Mouse (Mus musculus) ES-E14 (cell line): ENCODE data around the gene Tma7. TPM values are rescaled to one million over a fixed set of nuclear protein-coding genes. Genes with fewer than 3 reads are reported as not detected.

Experiments
- DNase-seq: peaks from one replicate; pipeline ENCODE4 v3.0.0-alpha.2; 2013; ENCODE audit warnings: low read depth, low spot score
- H3K27ac ChIP-seq: 2 replicates; pipeline ENCODE4 v1.5.1; 2012; ENCODE audit warnings: low read depth, mild to moderate bottlenecking, low read length, moderate library complexity, mixed read lengths; ENCODE audit not compliant: poor library complexity, insufficient read depth, severe bottlenecking
- H3K36me3 ChIP-seq: 2 replicates; pipeline ENCODE4 v1.6.1; 2012; ENCODE audit warnings: mild to moderate bottlenecking, low read length, moderate library complexity, mixed read lengths; ENCODE audit not compliant: control insufficient read depth, poor library complexity, insufficient read depth, severe bottlenecking
- H3K4me1 ChIP-seq, 2 experiments: fragments of 150-350 bp in 1 of 2; sonication (generic) in 1 of 2; 2 replicates each; pipeline ENCODE4 v1.6.1; 2012; ENCODE audit warnings: low read length in 2 of 2, mild to moderate bottlenecking in 1 of 2, mixed read lengths in 1 of 2; ENCODE audit not compliant: control insufficient read depth in 2 of 2, insufficient read depth in 2 of 2, poor library complexity in 1 of 2
- H3K4me3 ChIP-seq, 2 experiments: fragments of 150-350 bp in 1 of 2; sonication (generic) in 1 of 2; 2 replicates each; pipeline ENCODE4 v1.5.1; 2012; ENCODE audit warnings: low read length in 2 of 2, low read depth in 1 of 2, mild to moderate bottlenecking in 1 of 2, mixed read lengths in 1 of 2; ENCODE audit not compliant: insufficient read depth in 1 of 2, poor library complexity in 1 of 2, severe bottlenecking in 1 of 2
- H3K9ac ChIP-seq: 2 replicates; pipeline ENCODE4 v1.6.1; 2012; ENCODE audit warnings: low read depth, mild to moderate bottlenecking, low read length, mixed read lengths; ENCODE audit not compliant: poor library complexity, insufficient read depth, severe bottlenecking
- H3K9me3 ChIP-seq: fragments of 150-350 bp; sonication (generic); 2 replicates; pipeline ENCODE4 v1.6.1; 2012; ENCODE audit warnings: low read depth, mild to moderate bottlenecking, low read length; ENCODE audit not compliant: control insufficient read depth, insufficient read depth
- CHD2 ChIP-seq: IDR thresholded peaks from 2 replicates; pipeline ENCODE4 v1.6.1; 2014; ENCODE audit warnings: mild to moderate bottlenecking, low read depth, low read length, inconsistent platforms
- HCFC1 ChIP-seq: IDR thresholded peaks from 2 replicates; pipeline ENCODE4 v1.6.1; 2012; ENCODE audit warnings: low read length, inconsistent platforms, borderline replicate concordance; ENCODE audit not compliant: insufficient read depth
- MAFK ChIP-seq: IDR thresholded peaks from 2 replicates; pipeline ENCODE4 v1.6.1; 2014; ENCODE audit warnings: mild to moderate bottlenecking, low read depth, low read length, inconsistent platforms; ENCODE audit not compliant: insufficient read depth
- ZC3H11A ChIP-seq: IDR thresholded peaks from 2 replicates; pipeline ENCODE4 v1.6.1; 2012; ENCODE audit warnings: low read depth, mild to moderate bottlenecking, inconsistent platforms, low read length, borderline replicate concordance
- ZNF384 ChIP-seq: IDR thresholded peaks from 2 replicates; pipeline ENCODE4 v1.6.1; 2012; ENCODE audit warnings: low read depth, low read length, inconsistent platforms
- in situ Hi-C, 2 experiments: fragments of 600-800 bp; cut with MboI; formaldehyde crosslinking; loops; one replicate each; pipeline ENCODE4 v1.15.1; 2025; ENCODE audit warnings: low sequenced_read_pairs in 2 of 2, inconsistent platforms in 1 of 2; ENCODE audit not compliant: unreplicated experiment in 2 of 2
- total RNA-seq: library from RNA; depleted of rRNA; stranded (reverse); fragments of 300-350 nt; gene quantifications from 2 replicates; pipeline ENCODE4 v1.2.3, GENCODE M21; 2012

The Tma7 gene
- total RNA-seq, 1 experiment = 347 TPM

DNA sequence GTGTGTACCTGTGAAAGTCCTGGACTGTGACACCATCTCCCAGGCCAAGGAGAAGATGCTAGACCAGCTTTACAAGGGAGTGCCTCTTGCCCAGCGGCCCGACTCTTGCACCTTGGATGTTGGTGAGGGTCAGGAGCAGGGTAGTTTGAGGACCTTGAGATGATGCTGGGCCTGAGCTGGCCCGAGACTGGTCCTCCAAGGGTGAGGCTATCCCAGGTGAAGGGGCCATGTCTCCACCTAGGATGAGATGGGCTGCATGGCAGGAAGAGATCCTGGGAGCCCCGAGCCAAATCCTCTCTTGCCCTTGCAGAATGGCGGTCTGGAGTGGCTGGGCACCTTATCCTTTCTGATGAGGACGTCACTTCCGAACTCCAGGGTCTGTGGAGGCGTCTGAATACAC, 30.9 kb upstream of the Tma7 start:
- peaks cover 80% of the 10 kb centered on the region for H3K36me3 ChIP-seq
- H3K4me1 ChIP-seq = no peaks in the 10 kb centered on the region
- no peak overlapping the region for H3K27ac ChIP-seq
- DNase-seq = no peak
- TF ChIP-seq ZNF384 = no peak
- TF ChIP-seq ZC3H11A = no peak
- no peak for TF ChIP-seq CHD2
- no peak overlapping the region for H3K9ac ChIP-seq
- no peaks in the 10 kb centered on the region for H3K9me3 ChIP-seq
- H3K4me3 ChIP-seq = no peak overlapping the region
- in situ Hi-C loops = no loop called here

DNA sequence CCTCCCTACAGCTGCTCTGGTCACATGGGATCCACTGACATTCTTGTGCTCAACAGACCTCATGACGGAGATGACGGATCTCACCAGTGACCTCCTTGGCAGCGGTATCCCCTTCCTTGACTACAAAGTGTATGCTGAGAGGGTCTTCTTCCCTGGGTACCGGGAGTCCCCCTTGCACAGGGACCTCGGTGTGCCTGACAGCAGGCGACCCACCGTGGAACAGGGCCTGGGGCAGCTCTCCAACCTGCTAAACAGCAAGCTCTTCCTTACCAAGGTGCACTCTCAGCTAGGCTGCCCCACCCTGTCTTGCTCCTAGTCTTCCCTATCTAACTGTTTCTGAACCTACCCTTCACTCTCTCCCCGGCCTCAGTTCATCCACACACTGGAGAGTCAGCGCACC, 29.2 kb upstream of the Tma7 start:
- Histone ChIP-seq H3K36me3 (peaks cover 79% of the 10 kb centered on the region), H3K4me1 (no peaks in the 10 kb centered on the region)
- in situ Hi-C loops = no loop called here

DNA sequence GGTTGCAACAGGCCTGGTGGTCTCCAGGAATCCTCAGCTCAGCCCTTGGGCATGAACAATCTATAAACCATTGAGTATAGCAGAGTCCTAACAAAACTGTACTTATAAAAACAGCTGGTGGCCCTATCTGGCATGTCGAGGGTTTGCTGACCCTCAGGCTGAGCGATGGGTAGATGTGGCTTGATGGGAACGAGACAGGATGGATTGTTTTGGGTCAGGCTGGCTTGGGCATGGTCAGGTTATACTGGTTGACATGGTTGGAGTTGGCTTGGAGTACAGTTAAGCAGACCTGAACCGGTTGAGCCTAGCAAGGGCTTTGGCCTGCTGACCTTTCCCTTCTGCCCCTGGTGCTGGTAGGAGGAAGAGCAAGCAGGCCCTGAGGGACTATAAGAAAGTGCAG, 28.7 kb upstream of the Tma7 start:
- TF ChIP-seq HCFC1 (no peak), MAFK (no peak), ZC3H11A (no peak), ZNF384 (no peak), CHD2 (no peak)
- Histone ChIP-seq H3K9ac (no peak overlapping the region), H3K4me3 (no peak overlapping the region), H3K9me3 (no peaks in the 10 kb centered on the region), H3K27ac (no peak overlapping the region), H3K4me1 (no peaks in the 10 kb centered on the region), H3K36me3 (peaks cover 79% of the 10 kb centered on the region)
- in situ Hi-C loops = no loop called here
- DNase-seq = no peak

More for the DNA sequence above, 29.2 kb upstream of the Tma7 start:
- DNase-seq = no peak
- Histone ChIP-seq H3K9ac (no peak overlapping the region), H3K4me3 (no peak overlapping the region), H3K9me3 (no peaks in the 10 kb centered on the region), H3K27ac (no peak overlapping the region)
- no peak for TF ChIP-seq ZC3H11A
- TF ChIP-seq CHD2 = no peak
- no peak for TF ChIP-seq ZNF384
- TF ChIP-seq MAFK = no peak
- TF ChIP-seq HCFC1 = no peak

DNA sequence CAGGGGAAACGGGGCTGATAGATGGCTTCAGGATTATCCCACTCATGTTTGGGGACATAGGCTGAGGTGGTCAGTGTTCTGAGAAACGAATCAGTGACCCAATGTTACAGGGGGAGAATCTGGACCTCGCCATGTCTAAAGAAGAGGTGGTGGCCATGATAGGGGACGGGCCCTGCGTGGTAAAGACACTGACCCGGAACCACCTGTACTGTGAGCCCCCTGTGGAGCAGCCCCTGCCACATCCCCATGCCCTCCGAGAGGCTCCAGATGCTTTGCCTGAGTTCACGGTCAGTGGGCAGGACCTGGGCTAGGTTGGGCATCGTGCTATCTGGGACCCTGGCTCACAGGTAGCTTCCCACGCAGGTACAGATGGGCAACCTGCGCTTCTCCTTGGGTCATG, 27.9 kb upstream of the Tma7 start:
- in situ Hi-C loops = no loop called here
- H3K4me1 ChIP-seq = no peaks in the 10 kb centered on the region
- no peak for TF ChIP-seq HCFC1
- no peak for TF ChIP-seq ZNF384
- TF ChIP-seq ZC3H11A = no peak
- TF ChIP-seq CHD2 = no peak
- no peak overlapping the region for H3K4me3 ChIP-seq
- no peak overlapping the region for H3K9ac ChIP-seq
- H3K36me3 ChIP-seq = peaks cover 80% of the 10 kb centered on the region
- DNase-seq = no peak
- H3K27ac ChIP-seq = no peak overlapping the region
- no peaks in the 10 kb centered on the region for H3K9me3 ChIP-seq

DNA sequence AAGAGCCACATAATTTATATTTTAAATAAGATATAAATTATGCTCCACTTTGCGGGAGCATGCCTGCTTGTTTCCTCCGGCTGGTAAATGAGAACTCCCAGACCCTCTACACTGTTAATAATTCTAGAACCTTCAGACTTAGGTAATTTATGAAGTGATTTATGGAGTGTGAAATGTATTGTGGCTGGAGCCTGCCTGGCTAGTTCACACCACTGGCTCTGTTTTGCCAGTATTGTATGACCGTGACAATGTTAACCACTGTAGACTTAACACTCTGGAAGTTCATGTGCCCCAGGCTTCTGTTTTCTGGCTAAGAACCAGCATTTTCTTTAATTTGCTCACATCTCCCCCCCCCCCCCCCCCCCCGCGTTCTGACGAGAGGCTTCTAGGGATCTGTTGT, 25.0 kb upstream of the Tma7 start:
- H3K9ac ChIP-seq = no peak overlapping the region
- no peak overlapping the region for H3K27ac ChIP-seq
- DNase-seq = no peak
- H3K9me3 ChIP-seq = no peaks in the 10 kb centered on the region
- peaks cover 72% of the 10 kb centered on the region for H3K36me3 ChIP-seq
- in situ Hi-C loops = no loop called here
- H3K4me3 ChIP-seq = no peak overlapping the region
- TF ChIP-seq ZNF384 (no peak), ZC3H11A (no peak), MAFK (no peak), CHD2 (no peak), HCFC1 (no peak)
- H3K4me1 ChIP-seq = no peaks in the 10 kb centered on the region
